Mouse (Mus musculus) small intestine, adult 2 months (tissue): ENCODE results near the gene Izumo1. TPM values are rescaled to one million over a fixed set of nuclear protein-coding genes. Genes with fewer than 3 reads are reported as not detected.

Experiments
- H3K27ac ChIP-seq: fragments of 200-500 bp; 2 replicates; pipeline ENCODE4 v1.5.1; 2012; ENCODE audit warnings: low read depth, low read length, control low read depth, inconsistent platforms; ENCODE audit not compliant: insufficient read depth
- H3K27me3 ChIP-seq: fragments of 200-500 bp; 2 replicates; pipeline ENCODE4 v1.6.1; 2012; ENCODE audit warnings: mild to moderate bottlenecking, moderate library complexity, low read length, inconsistent platforms; ENCODE audit not compliant: control insufficient read depth, insufficient read depth
- H3K36me3 ChIP-seq: fragments of 200-500 bp; 2 replicates; pipeline ENCODE4 v1.6.1; 2012; ENCODE audit warnings: mild to moderate bottlenecking, low read length, control low read depth, inconsistent platforms; ENCODE audit not compliant: control insufficient read depth, insufficient read depth
- H3K4me1 ChIP-seq: fragments of 200-500 bp; 2 replicates; pipeline ENCODE4 v1.6.1; 2012; ENCODE audit warnings: low read length, inconsistent platforms, mixed read lengths; ENCODE audit not compliant: control insufficient read depth, insufficient read depth, insufficient read length
- H3K4me3 ChIP-seq: fragments of 200-500 bp; 2 replicates; pipeline ENCODE4 v1.5.1; 2012; ENCODE audit warnings: low read depth, mild to moderate bottlenecking, control low read depth, inconsistent platforms, low read length, moderate library complexity
- CTCF ChIP-seq: fragments of 200-500 bp; IDR thresholded peaks from 2 replicates; pipeline ENCODE4 v1.5.1; 2012; ENCODE audit warnings: low read depth, mild to moderate bottlenecking, control low read depth, inconsistent platforms, low read length, moderate library complexity, mixed read lengths; ENCODE audit not compliant: insufficient replicate concordance, insufficient read length; ENCODE audit errors: extremely low read depth
- POLR2A ChIP-seq: fragments of 200-500 bp; IDR thresholded peaks from 2 replicates; pipeline ENCODE4 v1.6.1; 2012; ENCODE audit warnings: low read depth, mild to moderate bottlenecking, control low read depth, inconsistent platforms, low read length, moderate library complexity
- WGBS: fragments of 180-500 bp; shearing (Covaris S2); methylation state at CpG from one replicate; pipeline ENCODE4 v1.1.7; 2018; 5-methylcytosine and 5-hydroxymethylcytosine counted together
- polyA plus RNA-seq: library from polyadenylated mRNA; depleted of rRNA; stranded (reverse); fragments of >200 nt; gene quantifications from 2 replicates; pipeline ENCODE4 v1.2.3, GENCODE M21; 2012

Gene Izumo1
- polyA plus RNA-seq, 1 experiment, result 0.25 TPM

GRCm38 (mm10) chr7:45597013-45597412 lies 24.6 kb upstream of the Izumo1 start:
- Histone ChIP-seq H3K36me3 (no peaks in the 10 kb centered on the region), H3K4me1 (peaks cover 8% of the 10 kb centered on the region; the same call in 1 of the 2 replicates), H3K27me3 (no peaks in the 10 kb centered on the region; the same call in 1 of the 2 replicates), H3K27ac (no peak overlapping the region), H3K4me3 (no peak overlapping the region)
- WGBS, result 90% methylated on average over 5 of the region's 5 CpGs
- TF ChIP-seq CTCF (no peak), POLR2A (no peak)

- Histone ChIP-seq H3K36me3 (no peaks in the 10 kb centered on the region), H3K4me1 (peaks cover 10% of the 10 kb centered on the region; the same call in 1 of the 2 replicates), H3K27ac (no peak overlapping the region), H3K27me3 (no peaks in the 10 kb centered on the region; the same call in 1 of the 2 replicates), H3K4me3 (no peak overlapping the region)
- 82% methylated on average over 6 of the region's 6 CpGs for WGBS
- TF ChIP-seq CTCF (no peak), POLR2A (no peak)
Observed at GRCm38 (mm10) chr7:45597527-45597926, 24.1 kb upstream of the Izumo1 start.

GRCm38 (mm10) chr7:45598960-45599879 lies 22.4 kb upstream of the Izumo1 start:
- H3K27me3 ChIP-seq, result no peaks in the 10 kb centered on the region; the same call in 1 of the 2 replicates
- H3K4me3 ChIP-seq, result no peak overlapping the region
- peaks cover 10% of the 10 kb centered on the region; the same call in 1 of the 2 replicates for H3K4me1 ChIP-seq
- no peaks in the 10 kb centered on the region for H3K36me3 ChIP-seq
- H3K27ac ChIP-seq, result no peak overlapping the region
- WGBS, result 30% methylated on average over 18 of the region's 18 CpGs
- no peak for TF ChIP-seq CTCF
- no peak for TF ChIP-seq POLR2A

- Histone ChIP-seq H3K27me3 (peaks cover 19% of the 10 kb centered on the region), H3K4me1 (0 out of 2 replicates have a peak, but pooled peaks cover 5% of the 10 kb centered on the region), H3K36me3 (no peaks in the 10 kb centered on the region), H3K4me3 (no peak overlapping the region), H3K27ac (no peak overlapping the region)
- WGBS, result 55% methylated on average over 9 of the region's 9 CpGs
- TF ChIP-seq CTCF, result no peak
- no peak for TF ChIP-seq POLR2A
Observed at GRCm38 (mm10) chr7:45605704-45606289, 15.8 kb upstream of the Izumo1 start.

- Histone ChIP-seq H3K4me3 (no peak overlapping the region), H3K27me3 (peaks cover 21% of the 10 kb centered on the region), H3K27ac (no peak overlapping the region), H3K36me3 (no peaks in the 10 kb centered on the region), H3K4me1 (no peaks in the 10 kb centered on the region)
- WGBS, result 53% methylated on average over 1 of the region's 1 CpGs
- no peak for TF ChIP-seq POLR2A
- TF ChIP-seq CTCF, result no peak
Observed at GRCm38 (mm10) chr7:45609511-45609910, 12.1 kb upstream of the Izumo1 start.

- no peak overlapping the region for H3K4me3 ChIP-seq
- TF ChIP-seq CTCF (no peak), POLR2A (no peak)
- 30% methylated on average over 6 of the region's 6 CpGs for WGBS
- no peaks in the 10 kb centered on the region for H3K36me3 ChIP-seq
- H3K4me1 ChIP-seq, result peaks cover 5% of the 10 kb centered on the region
- peaks cover 35% of the 10 kb centered on the region for H3K27me3 ChIP-seq
- no peak overlapping the region for H3K27ac ChIP-seq
Observed at GRCm38 (mm10) chr7:45616277-45616676, 5.3 kb upstream of the Izumo1 start.

- H3K4me3 ChIP-seq, result peak within 1 kb of the TSS; percentile 31
- H3K4me1 ChIP-seq, result peaks cover 5% of the 10 kb centered on the region
- H3K27ac ChIP-seq, result no peak within 1 kb of the TSS
- no peak for TF ChIP-seq POLR2A
- no peak for TF ChIP-seq CTCF
- no peaks in the 10 kb centered on the region for H3K36me3 ChIP-seq
- H3K27me3 ChIP-seq, result peaks cover 35% of the 10 kb centered on the region
- WGBS, result 5% methylated on average over 31 of the region's 31 CpGs
Observed at GRCm38 (mm10) chr7:45617042-45617695, 4.4 kb upstream of the Izumo1 start, which contains the start of gene Fut1. TSS of gene Fut1 (plus strand) at chr7:45617289.
